Mouse (Mus musculus) heart, embryonic 14.5 days (tissue): ENCODE results near the gene Retreg3. TPM values are rescaled to one million over a fixed set of nuclear protein-coding genes. Genes with fewer than 3 reads are reported as not detected.
A peak's percentile ranks its signal among the peaks of the same experiment; 100 is the strongest.
"Not testable (repeated sequence)": the region's sequence is repeated elsewhere in the genome, so short reads cannot be mapped to it uniquely, and the experiment has no call there.

ENCODE experiments used
- ATAC-seq: fragments of 200-750 bp; cut with Nextera tagmentation; 2 replicates; pipeline ENCODE4 v1.8.0; 2017; ENCODE audit warnings: low read depth, moderate TSS enrichment; ENCODE audit not compliant: insufficient number of reproducible peaks, insufficient read depth, low FRiP score
- H3K27ac ChIP-seq, 2 experiments: fragments of 200-500 bp in 1 of 2; fragments of 300-500 bp in 1 of 2; sonication (generic) in 1 of 2; replicated peaks in 1 of 2; 2 replicates each; pipeline ENCODE4 v1.5.1; 2012 to 2014; ENCODE audit warnings: low read depth in 2 of 2, low read length in 2 of 2, control low read depth in 1 of 2, mild to moderate bottlenecking in 1 of 2, mixed read lengths in 1 of 2; ENCODE audit not compliant: control insufficient read depth in 1 of 2, insufficient read depth in 1 of 2
- H3K27me3 ChIP-seq: fragments of 300-500 bp; sonication (generic); 2 replicates; pipeline ENCODE4 v1.6.1; 2014; ENCODE audit warnings: mild to moderate bottlenecking, low read length, control low read depth; ENCODE audit not compliant: control insufficient read depth, insufficient read depth
- H3K36me3 ChIP-seq: fragments of 300-500 bp; sonication (generic); 2 replicates; pipeline ENCODE4 v1.6.1; 2014; ENCODE audit warnings: mild to moderate bottlenecking, control low read depth, low read length, mixed read lengths; ENCODE audit not compliant: control insufficient read depth, insufficient read depth
- H3K4me1 ChIP-seq, 2 experiments: fragments of 200-500 bp in 1 of 2; fragments of 300-500 bp in 1 of 2; sonication (generic) in 1 of 2; 2 replicates each; pipeline ENCODE4 v1.6.1; 2012 to 2014; ENCODE audit warnings: low read length in 2 of 2, control low read depth in 1 of 2, mixed read lengths in 1 of 2; ENCODE audit not compliant: control insufficient read depth in 2 of 2, insufficient read depth in 2 of 2
- H3K4me2 ChIP-seq: fragments of 300-500 bp; sonication (generic); 2 replicates; pipeline ENCODE4 v1.6.1; 2014; ENCODE audit warnings: mild to moderate bottlenecking, low read length
- H3K4me3 ChIP-seq, 2 experiments: fragments of 200-500 bp in 1 of 2; fragments of 300-500 bp in 1 of 2; sonication (generic) in 1 of 2; 2 replicates each; pipeline ENCODE4 v1.5.1; 2012 to 2014; ENCODE audit warnings: low read length in 2 of 2, mild to moderate bottlenecking in 2 of 2, control low read depth in 1 of 2, low read depth in 1 of 2, moderate library complexity in 1 of 2; ENCODE audit not compliant: control insufficient read depth in 1 of 2, insufficient read depth in 1 of 2
- H3K9ac ChIP-seq: fragments of 300-500 bp; sonication (generic); 2 replicates; pipeline ENCODE4 v1.6.1; 2014; ENCODE audit warnings: mild to moderate bottlenecking, low read length
- H3K9me3 ChIP-seq: fragments of 300-500 bp; sonication (generic); 2 replicates; pipeline ENCODE4 v1.6.1; 2016; ENCODE audit warnings: low read length, control low read depth; ENCODE audit not compliant: control insufficient read depth
- WGBS: fragments of 180-500 bp; shearing (Covaris S2); extraction: QIAGEN DNeasy Blood & Tissue Kit; methylation state at CpG from one replicate; pipeline ENCODE4 v1.1.7; 2014; 5-methylcytosine and 5-hydroxymethylcytosine counted together
- polyA plus RNA-seq: library from polyadenylated mRNA; unstranded; fragments of >200 nt; fragmentation: Nextera tagmentation; extraction: Ambion mirVana; gene quantifications from 2 replicates; pipeline ENCODE4 v1.2.1, GENCODE M21; 2014

Retreg3 gene
- polyA plus RNA-seq, 1 experiment from 2014 or later: 8.0 TPM

DNA sequence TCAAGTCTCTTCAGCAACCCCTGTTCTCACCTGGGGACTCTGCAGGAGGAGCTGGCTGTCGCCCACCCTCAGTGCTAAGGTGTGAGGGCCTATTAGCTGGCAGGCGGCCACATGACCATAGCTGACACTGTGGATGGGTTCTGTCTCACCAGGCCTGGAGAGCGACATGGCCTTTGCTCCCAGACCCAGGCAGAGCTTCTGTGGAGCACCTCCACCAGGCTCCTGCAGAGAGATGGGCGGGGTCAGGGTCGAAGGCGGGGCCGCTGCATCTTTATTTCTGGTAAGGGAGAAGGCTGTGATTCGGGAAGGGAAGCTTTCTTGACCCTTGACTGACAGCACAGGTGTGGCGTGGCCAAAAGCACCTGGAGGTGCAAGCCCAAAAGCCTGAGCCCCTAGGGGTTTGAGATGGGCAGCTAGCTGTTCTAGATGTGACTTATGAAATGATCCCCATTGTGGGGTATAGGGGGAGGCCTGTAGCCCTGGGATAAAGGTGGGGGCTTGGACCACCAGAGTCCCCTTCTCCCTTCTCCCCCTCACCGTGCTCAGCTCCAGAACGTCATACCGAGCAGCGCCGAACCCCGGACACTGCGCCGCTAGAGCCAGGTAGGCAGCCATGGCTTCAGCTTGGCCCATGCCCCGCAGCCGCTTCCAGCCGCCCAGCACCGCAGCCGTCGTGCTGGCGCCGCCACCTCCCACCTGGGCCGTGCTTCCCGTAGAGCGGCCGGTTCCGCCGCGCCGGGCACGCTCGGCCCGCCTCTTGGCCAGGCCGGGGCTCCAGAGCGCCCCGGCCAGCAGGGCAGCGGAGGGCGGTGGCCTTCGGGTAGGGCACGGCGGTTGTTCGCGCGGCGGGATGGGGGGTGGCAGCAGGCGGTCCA is 44.0 kb upstream of the Retreg3 start:
- Histone ChIP-seq H3K27me3 (peaks cover 45% of the 10 kb centered on the region), H3K9me3 (no peaks in the 10 kb centered on the region), H3K4me2 (peak overlapping the region; percentile 60), H3K4me1 (peaks cover 4% of the 10 kb centered on the region in 2 experiments; a peak in 2 of 4 replicates), H3K36me3 (peaks cover 72% of the 10 kb centered on the region), H3K4me3 (peak overlapping the region; percentile 26 to 34), H3K9ac (peak overlapping the region; percentile 46; the same call in 1 of the 2 replicates), H3K27ac (no peak overlapping the region)
- WGBS: 29% methylated on average over 49 of the region's 49 CpGs
- no peak for ATAC-seq

DNA sequence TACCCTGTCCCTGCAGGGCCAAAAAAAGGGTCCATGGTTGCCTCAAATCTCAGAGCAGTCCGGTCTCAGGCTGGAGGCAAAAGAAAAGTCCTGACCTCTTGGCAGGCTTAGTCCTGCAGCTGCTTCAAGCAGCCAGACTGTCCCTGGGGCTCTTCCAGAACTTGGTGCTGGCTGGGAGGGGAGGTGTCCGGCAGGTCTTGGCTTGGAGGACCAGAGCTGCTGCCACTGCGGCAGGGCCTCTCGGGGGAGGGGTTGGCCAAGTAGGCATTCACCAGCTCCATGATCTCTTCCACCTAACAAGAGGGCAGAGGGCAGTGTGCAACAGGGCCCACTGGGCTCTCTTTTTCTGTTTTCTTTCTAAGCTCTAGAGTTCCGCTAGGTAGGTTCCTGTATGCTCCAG is 43.1 kb upstream of the Retreg3 start:
- H3K4me2 ChIP-seq: no peak overlapping the region
- peaks cover 4% of the 10 kb centered on the region in 2 experiments; a peak in 2 of 4 replicates for H3K4me1 ChIP-seq
- H3K36me3 ChIP-seq: peaks cover 66% of the 10 kb centered on the region
- no peak for ATAC-seq
- H3K4me3 ChIP-seq: no peak overlapping the region
- H3K27ac ChIP-seq: no peak overlapping the region
- no peaks in the 10 kb centered on the region for H3K9me3 ChIP-seq
- H3K27me3 ChIP-seq: peaks cover 38% of the 10 kb centered on the region
- H3K9ac ChIP-seq: no peak overlapping the region
- WGBS: 72% methylated on average over 5 of the region's 5 CpGs

DNA sequence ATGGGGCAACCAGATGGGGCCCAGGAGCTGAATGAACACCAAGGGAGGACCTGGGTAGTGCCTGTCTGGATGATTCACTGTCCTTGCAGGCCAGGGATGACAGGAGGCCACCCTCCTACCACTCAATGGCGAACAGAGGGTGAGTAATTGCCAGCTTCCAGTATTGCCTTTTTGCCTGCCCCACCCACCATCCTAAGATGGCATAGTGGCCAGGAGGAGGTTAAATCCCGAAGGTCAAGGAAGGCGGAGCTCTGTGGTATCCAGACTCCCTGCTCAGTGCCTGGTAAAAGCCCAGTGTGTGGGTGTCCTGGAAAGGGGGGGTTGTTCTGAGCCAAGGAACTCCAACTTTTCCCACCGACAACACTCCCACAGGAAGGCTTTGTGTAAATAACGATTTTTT is 42.6 kb upstream of the Retreg3 start:
- H3K4me3 ChIP-seq: no peak overlapping the region
- no peak for ATAC-seq
- H3K27ac ChIP-seq: no peak overlapping the region
- peaks cover 61% of the 10 kb centered on the region for H3K36me3 ChIP-seq
- H3K4me1 ChIP-seq: peaks cover 4% of the 10 kb centered on the region in 2 experiments; a peak in 2 of 4 replicates
- no peak overlapping the region for H3K9ac ChIP-seq
- WGBS: 63% methylated on average over 5 of the region's 5 CpGs
- no peaks in the 10 kb centered on the region for H3K9me3 ChIP-seq
- no peak overlapping the region for H3K4me2 ChIP-seq
- peaks cover 34% of the 10 kb centered on the region for H3K27me3 ChIP-seq

DNA sequence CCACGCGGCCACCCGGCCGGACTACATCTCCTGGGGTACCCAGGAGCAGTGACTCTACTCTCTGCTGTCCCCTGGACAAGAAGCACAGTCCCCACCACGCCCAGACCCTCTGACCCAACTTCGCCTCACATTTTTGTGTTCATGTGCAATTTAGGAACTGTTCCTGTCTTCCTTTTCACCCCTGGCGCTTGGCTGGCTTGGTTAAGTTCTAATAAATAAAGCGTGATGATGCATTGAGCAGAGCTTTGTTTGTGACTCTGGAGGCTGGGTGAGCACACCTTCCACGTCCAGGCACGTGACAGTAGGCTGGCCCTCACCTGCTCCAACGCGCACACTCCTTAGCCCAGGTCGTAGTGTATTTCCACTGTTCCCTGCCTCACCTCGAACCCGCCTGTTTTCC is 41.9 kb upstream of the Retreg3 start:
- WGBS: 88% methylated on average over 15 of the region's 15 CpGs

DNA sequence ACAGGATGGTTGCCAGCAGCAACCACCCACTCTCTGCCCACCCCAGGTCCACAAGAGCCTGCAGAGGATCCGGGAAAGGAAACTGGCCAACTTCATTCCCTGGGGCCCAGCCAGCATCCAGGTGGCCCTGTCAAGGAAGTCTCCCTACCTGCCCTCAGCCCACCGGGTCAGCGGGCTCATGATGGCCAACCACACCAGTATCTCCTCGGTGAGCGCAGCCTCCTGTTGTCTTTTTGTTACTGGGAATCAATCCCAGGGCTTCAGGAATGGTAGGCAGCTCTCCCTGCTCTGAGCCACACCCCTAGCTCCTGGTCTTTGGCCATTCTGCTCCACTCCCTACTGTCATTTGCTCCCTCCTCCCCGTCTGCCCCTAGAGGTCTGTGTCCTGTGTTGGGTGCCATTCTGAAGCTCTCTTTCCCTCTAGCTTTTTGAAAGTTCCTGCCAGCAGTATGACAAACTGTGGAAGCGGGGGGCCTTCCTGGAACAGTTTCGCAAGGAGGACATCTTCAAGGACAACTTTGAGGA is 41.4 kb upstream of the Retreg3 start:
- H3K4me3 ChIP-seq: not testable (repeated sequence)
- WGBS: 81% methylated on average over 6 of the region's 8 CpGs

More for the DNA sequence above, 41.9 kb upstream of the Retreg3 start:
- no peak for ATAC-seq
- no peak overlapping the region for H3K9ac ChIP-seq
- no peak overlapping the region for H3K4me2 ChIP-seq
- H3K27me3 ChIP-seq: peaks cover 27% of the 10 kb centered on the region; the same call in 1 of the 2 replicates
- H3K27ac ChIP-seq: no peak overlapping the region
- peaks cover 4% of the 10 kb centered on the region in 2 experiments; a peak in 2 of 4 replicates for H3K4me1 ChIP-seq
- H3K4me3 ChIP-seq: no peak overlapping the region
- peaks cover 53% of the 10 kb centered on the region for H3K36me3 ChIP-seq
- no peaks in the 10 kb centered on the region for H3K9me3 ChIP-seq

DNA sequence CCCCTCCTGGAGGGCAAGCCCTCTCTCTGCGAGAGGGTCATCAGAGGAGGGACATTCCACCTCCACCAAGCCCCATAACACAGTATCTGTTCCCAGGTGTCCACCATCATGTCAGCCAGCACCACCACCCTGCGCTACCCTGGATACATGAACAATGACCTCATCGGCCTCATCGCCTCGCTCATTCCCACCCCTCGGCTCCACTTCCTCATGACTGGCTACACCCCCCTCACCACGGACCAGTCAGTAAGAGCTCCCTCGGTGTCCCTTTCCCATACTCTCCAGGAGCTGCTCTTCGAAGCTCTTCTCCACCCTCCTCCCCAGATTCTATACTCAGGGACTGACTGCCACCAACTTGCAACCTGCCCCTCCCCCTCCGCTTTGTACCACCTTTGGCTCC is 40.5 kb upstream of the Retreg3 start:
- H3K4me1 ChIP-seq, H3K27ac ChIP-seq, ATAC-seq, H3K9ac ChIP-seq, H3K9me3 ChIP-seq, H3K4me2 ChIP-seq, H3K4me3 ChIP-seq: not testable (repeated sequence)
- WGBS: 65% methylated on average over 8 of the region's 10 CpGs
- H3K27me3 ChIP-seq: peaks cover 20% of the 10 kb centered on the region; the same call in 1 of the 2 replicates
- peaks cover 40% of the 10 kb centered on the region for H3K36me3 ChIP-seq

More for the DNA sequence above, 41.4 kb upstream of the Retreg3 start:
- not testable (repeated sequence) for H3K9me3 ChIP-seq, H3K4me2 ChIP-seq, H3K9ac ChIP-seq, H3K4me1 ChIP-seq, H3K27ac ChIP-seq, ATAC-seq
- H3K27me3 ChIP-seq: peaks cover 24% of the 10 kb centered on the region; the same call in 1 of the 2 replicates
- H3K36me3 ChIP-seq: peaks cover 48% of the 10 kb centered on the region

DNA sequence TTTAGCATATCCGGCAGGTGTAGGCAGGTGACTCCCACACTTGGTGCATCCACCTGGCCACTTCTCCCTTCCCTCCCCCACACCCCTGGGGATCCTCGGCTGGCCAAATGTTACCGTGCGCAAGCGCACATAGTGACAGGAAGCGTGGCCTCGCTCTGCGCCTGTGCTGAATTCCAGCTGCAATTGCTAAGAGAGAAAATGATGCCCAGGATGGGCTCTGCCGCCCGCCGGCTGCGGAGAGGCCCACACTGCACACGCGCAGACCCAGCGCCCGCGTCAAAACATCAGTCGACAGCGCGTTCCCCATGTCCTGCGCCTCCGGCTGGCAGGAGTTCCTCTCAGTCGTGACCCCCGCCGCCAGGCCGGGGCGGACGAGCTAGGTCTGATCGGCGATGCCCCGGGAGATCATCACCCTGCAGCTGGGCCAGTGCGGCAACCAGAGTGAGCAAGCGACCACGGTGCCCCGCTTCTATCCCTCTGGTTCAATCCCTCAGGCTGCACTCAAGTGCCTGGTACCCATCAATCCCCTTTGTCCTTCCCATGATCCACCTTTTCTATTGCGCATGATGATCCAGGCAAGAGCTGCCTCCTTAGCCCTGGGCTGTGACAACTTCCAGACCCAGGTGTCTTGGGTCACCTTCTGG is 36.2 kb upstream of the Retreg3 start, which contains the start of gene Tubg2:
Gene Tubg2, plus strand, starts transcription at position 180 of the 644 bp plus-strand sequence.
- Histone ChIP-seq H3K27ac (0 out of 4 replicates have a peak within 1 kb of the TSS, but pooled peaks of 1 of the 2 experiments have one; percentile 3), H3K9ac (peak within 1 kb of the TSS; percentile 64), H3K36me3 (no peaks in the 10 kb centered on the region), H3K4me2 (peak within 1 kb of the TSS; percentile 74), H3K4me1 (peaks cover 5 to 6% of the 10 kb centered on the region in 2 experiments; a peak in 3 of 4 replicates), H3K4me3 (peak within 1 kb of the TSS; percentile 40 to 41), H3K27me3 (0 out of 2 replicates have a peak, but pooled peaks cover 3% of the 10 kb centered on the region), H3K9me3 (no peaks in the 10 kb centered on the region)
- ATAC-seq: peak; percentile 68; the same call in 1 of the 2 replicates
- WGBS: 3% methylated on average over 36 of the region's 36 CpGs
